Mouse (Mus musculus) cerebellum, postnatal 14 days (tissue): ENCODE data around the gene Slc22a14.
"Not testable (repeated sequence)": the region's sequence is repeated elsewhere in the genome, so short reads cannot be mapped to it uniquely, and the experiment has no call there.

Source experiments
- DNase-seq, 2 experiments: peaks; one replicate each; pipeline ENCODE4 v3.0.0; 2021; ENCODE audit warnings: mixed read lengths in 2 of 2

The Slc22a14 gene

GRCm38 (mm10) chr9:119321392-119322229, 43.7 kb downstream of the Slc22a14 start:
- DNase-seq = no peak

DNA sequence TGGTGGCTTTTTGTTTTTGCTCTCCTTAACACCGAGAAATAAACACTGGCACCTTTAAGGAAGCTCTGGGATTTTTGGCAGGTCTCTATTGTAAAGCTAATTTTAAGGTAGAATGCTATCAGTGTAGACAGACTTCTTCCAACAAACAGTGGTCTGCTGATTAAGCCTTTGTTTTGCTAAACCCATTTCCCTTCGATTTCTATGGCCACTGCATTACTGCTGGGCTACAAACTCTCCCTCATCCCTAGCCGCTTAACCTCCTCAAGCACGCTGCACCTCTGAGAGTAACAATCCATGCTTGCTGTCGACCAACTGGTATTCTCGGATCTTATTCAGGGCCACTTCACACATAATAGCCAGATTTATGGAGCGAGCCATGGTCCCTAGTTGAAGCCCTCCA, 44.4 kb downstream of the Slc22a14 start:
- no peak for DNase-seq

- DNase-seq = no peak
These were observed 44.9 kb downstream of the Slc22a14 start for GRCm38 (mm10) chr9:119320446-119320845.

DNA sequence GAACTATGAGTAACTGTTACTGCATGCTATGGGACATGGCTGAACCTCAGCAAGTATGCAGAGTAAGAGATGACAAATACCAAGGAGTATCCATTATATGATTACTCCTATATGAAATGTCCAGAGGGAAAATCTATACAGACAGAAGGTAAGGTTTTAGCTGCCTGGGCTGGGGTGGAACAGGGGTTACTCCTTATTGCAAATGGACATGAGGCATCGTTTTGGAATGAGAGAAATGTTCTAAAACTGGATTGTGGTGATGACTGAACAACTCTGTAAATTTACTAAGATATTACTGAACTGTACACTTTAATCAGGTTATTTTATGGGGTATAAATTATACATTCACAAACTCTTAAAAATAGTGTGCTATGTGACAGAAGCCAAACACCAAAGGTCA, 46.5 kb downstream of the Slc22a14 start:
- no peak for DNase-seq

GRCm38 (mm10) chr9:119313096-119313495, 52.3 kb downstream of the Slc22a14 start:
- DNase-seq = peak; percentile 23 to 45

- DNase-seq = no peak
These were observed 56.3 kb downstream of the Slc22a14 start for GRCm38 (mm10) chr9:119309067-119309466.

DNA sequence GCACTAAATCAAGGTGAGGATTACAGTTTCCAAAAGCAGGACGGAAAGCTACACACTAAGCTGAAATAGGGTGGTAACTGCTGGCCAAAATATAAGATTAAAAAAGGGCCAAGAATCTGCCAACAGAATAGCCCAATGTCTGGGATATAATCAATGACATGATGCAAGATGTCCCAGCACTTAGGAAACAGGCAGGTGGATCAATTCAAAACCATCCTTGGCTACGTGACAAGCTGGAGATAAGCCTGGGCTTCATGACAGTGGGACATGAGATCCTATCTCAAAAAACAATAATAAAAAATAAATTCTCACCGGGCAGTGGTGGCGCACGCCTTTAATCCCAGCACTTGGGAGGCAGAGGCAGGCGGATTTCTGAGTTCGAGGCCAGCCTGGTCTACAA, 59.5 kb downstream of the Slc22a14 start:
- no peak for DNase-seq

DNA sequence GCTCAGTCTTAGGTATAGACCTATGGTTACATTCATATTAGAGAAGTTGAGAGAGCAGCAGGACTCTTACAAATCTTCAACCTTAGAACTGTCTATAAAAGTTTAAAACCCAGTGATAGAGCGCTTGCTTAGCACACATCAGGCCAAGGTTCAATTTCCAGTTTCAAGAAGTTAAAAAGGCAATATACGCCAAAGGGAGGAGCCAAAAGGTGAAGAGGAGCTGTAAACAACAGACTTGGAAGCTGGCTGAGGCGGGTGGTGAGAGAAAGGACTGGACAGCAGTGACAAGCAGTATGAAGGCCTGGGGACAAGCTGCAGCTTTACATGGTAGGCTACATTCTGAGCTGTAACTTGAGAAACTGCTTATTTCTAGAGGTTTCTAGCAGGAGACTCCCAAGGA, 66.8 kb downstream of the Slc22a14 start:
- DNase-seq = no peak

DNA sequence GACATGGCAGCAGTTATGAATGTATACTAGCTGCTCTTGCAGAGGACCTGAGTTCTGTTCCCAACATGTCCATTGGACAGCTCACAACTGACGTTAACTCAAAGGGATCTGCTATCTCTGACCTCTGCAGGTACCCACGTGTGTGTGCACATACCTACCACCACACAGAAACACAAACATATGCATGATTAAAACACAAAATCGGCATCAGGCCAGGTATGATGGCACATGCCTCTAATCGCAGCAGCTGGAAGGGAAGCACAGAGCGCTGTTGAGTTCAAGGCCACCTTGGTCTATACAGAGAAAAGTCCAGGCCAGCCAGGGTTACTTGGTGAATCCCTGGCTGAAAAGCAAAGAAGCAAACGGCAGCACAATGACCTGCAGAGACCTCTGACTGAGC, 67.7 kb downstream of the Slc22a14 start:
- DNase-seq = no peak

- DNase-seq = no peak
These were observed 74.6 kb downstream of the Slc22a14 start for GRCm38 (mm10) chr9:119290791-119291190.

GRCm38 (mm10) chr9:119280894-119281682, 84.3 kb downstream of the Slc22a14 start:
- no peak for DNase-seq

DNA sequence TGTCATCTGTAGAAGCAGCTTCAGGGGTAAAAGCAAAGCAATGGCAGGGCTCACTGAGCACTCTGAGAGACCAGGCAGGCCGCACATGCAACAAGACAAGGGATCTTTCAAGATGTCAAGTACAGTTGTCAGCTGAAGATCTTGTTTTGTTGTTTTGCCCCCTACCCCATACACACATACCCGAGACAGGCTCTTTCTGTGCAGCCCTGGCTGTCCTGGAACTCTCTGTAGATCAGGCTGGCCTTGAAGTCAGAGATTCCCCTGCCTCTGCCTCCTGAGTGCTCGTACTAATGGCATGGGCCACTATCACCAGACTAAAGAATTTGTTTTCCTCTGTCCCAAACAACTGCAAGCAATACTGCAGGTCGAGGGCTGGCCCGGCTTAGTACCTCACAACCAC, 87.3 kb downstream of the Slc22a14 start:
- DNase-seq = no peak

DNA sequence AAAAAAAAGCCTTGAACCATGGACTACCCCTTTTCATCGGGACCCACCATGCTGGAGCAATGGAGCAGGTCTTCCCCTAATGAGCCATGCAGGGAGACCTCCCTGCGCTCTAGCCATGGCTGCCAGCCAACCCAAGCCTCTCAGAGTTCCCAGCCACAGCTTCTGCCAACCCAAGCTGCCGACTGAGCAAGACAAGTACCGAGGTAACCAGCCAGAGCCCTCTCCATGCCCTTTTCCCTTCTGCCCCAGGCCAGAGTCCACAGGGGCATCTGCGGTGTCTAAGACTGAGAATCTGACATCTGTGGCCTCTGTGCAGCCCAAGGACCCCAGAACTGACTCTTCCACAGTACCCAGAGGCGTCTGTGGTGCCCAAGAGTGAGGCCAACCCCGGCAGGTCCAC, 89.0 kb downstream of the Slc22a14 start:
- peak; percentile 81 to 83 for DNase-seq

GRCm38 (mm10) chr9:119274814-119275213, 90.5 kb downstream of the Slc22a14 start:
- not testable (repeated sequence) for DNase-seq

GRCm38 (mm10) chr9:119271496-119271895, 93.9 kb downstream of the Slc22a14 start:
- no peak for DNase-seq

- DNase-seq = peak; percentile 13 to 14
These were observed 96.7 kb downstream of the Slc22a14 start for GRCm38 (mm10) chr9:119268588-119269145.

- no peak for DNase-seq
These were observed 97.2 kb downstream of the Slc22a14 start for GRCm38 (mm10) chr9:119268120-119268519.

DNA sequence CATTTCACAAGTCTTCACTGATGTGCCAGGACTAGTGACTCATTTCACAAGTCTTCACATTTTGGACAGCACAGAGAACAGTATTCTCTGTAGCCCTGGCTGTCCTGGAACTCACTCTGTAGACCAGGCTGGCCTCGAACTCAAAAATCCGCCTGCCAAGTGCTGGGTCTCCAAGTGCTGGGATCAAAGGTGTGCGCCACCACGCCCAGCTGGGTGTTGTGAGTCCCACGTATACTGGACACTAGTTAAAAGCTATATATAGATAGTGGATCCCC, 99.3 kb downstream of the Slc22a14 start:
- not testable (repeated sequence) for DNase-seq

GRCm38 (mm10) chr9:119265373-119266120, 99.8 kb downstream of the Slc22a14 start:
- DNase-seq = not testable (repeated sequence)

DNA sequence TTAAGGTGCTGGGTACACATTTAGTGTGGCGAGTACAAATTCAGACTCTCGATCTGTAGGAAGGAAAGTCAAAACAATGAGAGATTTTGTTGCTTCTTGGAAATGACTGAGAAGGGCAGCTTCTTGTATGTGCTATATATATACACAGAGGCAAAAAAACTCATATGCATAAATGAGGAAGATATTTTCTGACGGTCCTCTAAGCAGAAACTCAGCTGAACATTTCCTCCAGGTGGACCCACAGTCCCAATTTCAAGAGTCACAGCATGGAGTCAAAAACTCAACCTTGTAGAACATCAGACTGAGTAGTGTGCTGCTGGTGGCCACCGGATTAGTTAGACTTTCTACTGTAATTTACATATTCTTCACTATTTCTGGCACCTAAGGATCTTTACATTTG, 102.3 kb downstream of the Slc22a14 start:
- DNase-seq = no peak

DNA sequence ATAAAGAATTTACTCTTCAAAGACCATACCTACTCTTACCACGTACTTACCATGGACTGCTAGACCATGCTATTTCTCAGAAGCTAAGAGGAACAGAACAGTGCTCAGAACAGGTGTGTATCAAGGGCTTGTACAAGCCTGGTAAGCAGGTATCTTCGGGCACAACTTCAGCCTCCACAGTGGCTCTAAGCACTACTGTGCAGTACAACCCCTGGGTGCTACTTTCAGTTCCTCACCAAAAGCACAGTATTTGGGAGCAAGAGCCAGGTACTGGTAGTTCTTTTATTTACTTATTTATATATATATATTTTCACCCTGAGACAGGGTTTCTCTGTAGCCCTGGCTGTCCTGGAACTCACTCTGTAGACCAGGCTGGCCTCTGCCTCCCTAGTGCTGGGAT, 104.5 kb downstream of the Slc22a14 start:
- no peak for DNase-seq

DNA sequence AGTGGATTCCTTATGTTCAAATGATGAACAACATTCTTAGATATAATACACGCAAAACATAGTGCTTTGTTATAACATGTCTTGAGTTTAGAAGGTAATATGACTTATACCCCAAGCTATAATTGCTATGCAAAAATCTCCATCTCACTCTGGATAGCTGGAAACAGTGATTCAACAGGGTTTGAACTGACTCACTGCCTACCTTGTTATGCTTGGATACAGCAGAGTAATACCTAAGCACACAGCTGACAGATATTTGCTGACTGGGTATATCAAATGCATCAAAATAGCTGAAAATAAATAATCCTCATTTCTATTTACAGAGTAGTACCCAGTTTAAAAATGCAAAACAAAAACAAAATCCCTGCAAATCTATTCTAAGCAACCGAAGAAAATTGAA, 106.6 kb downstream of the Slc22a14 start:
- no peak for DNase-seq

GRCm38 (mm10) chr9:119258128-119258527, 107.2 kb downstream of the Slc22a14 start:
- DNase-seq = no peak
